ENCODE assay signal across 14 mouse cellular contexts in the genomic region with DNA sequence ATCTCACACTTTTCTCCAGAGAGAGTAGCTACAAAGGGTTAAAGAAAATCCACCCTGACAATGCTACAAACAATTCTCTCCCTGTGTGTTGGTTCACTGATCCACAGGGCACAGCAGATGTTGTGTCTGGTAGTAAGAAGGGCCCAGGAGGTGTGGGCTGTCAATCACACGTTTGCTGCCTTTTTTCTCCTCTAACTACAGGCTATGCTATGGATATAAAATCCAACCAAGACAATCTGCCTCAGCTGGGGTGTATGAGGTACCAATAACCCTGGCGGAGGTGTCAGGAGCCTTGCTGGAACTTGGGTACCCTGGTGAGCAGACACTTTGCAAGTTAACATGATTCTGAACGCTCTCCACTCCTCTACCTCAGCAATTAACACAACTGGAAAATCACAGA.
DNase-seq lines count a peak whose midpoint lies in the region; ATAC-seq lines count a peak whose summit lies in the region.
"Had no signal": no experiment of that assay in that cellular context is flagged by ENCODE, and none has a peak within 500 bp of the region (broad histone marks: within the 10 kb centered on the region; RNA-seq: fewer than 3 reads in every experiment).

No protein-coding gene starts in this region.

- peak; percentile 37 for DNase-seq in neural tube, embryonic 10.5 days (ENCODE audit: extremely low spot score, low spot score)
- no peak for DNase-seq in left cerebral cortex, postnatal 25 days (ENCODE audit: low spot score in 2 of 2)
- no peak for DNase-seq in cerebellum, adult 9-11 months
- DNase-seq in liver, embryonic 11.5 days (ENCODE audit: low spot score): no peak
- no peak for DNase-seq in adipocyte (ENCODE audit: low spot score)
- DNase-seq: adrenal gland, postnatal 14 days; kidney, adult 8-10 months; liver, embryonic 13.5 days; lung, postnatal 14 days had no signal

- H3K27me3 ChIP-seq in neural tube, embryonic 15.5 days (replicated peaks): no peaks in the 10 kb centered on the region
- H3K27me3 ChIP-seq in hindbrain, embryonic 12.5 days: no peaks in the 10 kb centered on the region
- H3K27me3 ChIP-seq in midbrain, embryonic 15.5 days (replicated peaks): no peaks in the 10 kb centered on the region
- no peaks in the 10 kb centered on the region for H3K27me3 ChIP-seq in liver, embryonic 11.5 days (replicated peaks; ENCODE audit: control insufficient read depth, insufficient read depth, low read length)
- H3K27me3 ChIP-seq: embryonic facial prominence, embryonic 13.5 days; liver, embryonic 13.5 days had no signal

- H3K27ac ChIP-seq in neural tube, embryonic 15.5 days (replicated peaks): no peak overlapping the region
- H3K27ac ChIP-seq in hindbrain, embryonic 12.5 days: 0 out of 2 replicates have a peak overlapping the region, but pooled peaks have one; percentile 48
- H3K27ac ChIP-seq in midbrain, embryonic 15.5 days: peak overlapping the region; percentile 42; the same call in 1 of the 2 replicates
- no peak overlapping the region for H3K27ac ChIP-seq in liver, embryonic 11.5 days (ENCODE audit: low read depth, low read length)
- H3K27ac ChIP-seq: embryonic facial prominence, embryonic 13.5 days; heart, embryonic 10.5 days; liver, embryonic 13.5 days had no signal

- no peak for ATAC-seq in neural tube, embryonic 15.5 days (ENCODE audit: low FRiP score)
- ATAC-seq in hindbrain, embryonic 12.5 days (ENCODE audit: low FRiP score): peak; percentile 89
- ATAC-seq in midbrain, embryonic 15.5 days (replicated peaks): peak; percentile 90
- ATAC-seq in liver, embryonic 11.5 days (replicated peaks; ENCODE audit: low FRiP score): no peak

- no peaks in the 10 kb centered on the region for H3K9me3 ChIP-seq in neural tube, embryonic 15.5 days (replicated peaks)
- 0 out of 2 replicates have a peak, but pooled peaks cover 5% of the 10 kb centered on the region for H3K9me3 ChIP-seq in hindbrain, embryonic 12.5 days (replicated peaks)
- no peaks in the 10 kb centered on the region for H3K9me3 ChIP-seq in midbrain, embryonic 15.5 days
- no peaks in the 10 kb centered on the region for H3K9me3 ChIP-seq in liver, embryonic 11.5 days (ENCODE audit: control insufficient read depth, low read length)
- H3K9me3 ChIP-seq: embryonic facial prominence, embryonic 13.5 days; heart, embryonic 10.5 days; liver, embryonic 13.5 days had no signal

- no peak overlapping the region for H3K4me3 ChIP-seq in neural tube, embryonic 15.5 days (replicated peaks)
- H3K4me3 ChIP-seq in hindbrain, embryonic 12.5 days: no peak overlapping the region
- no peak overlapping the region for H3K4me3 ChIP-seq in midbrain, embryonic 15.5 days
- no peak overlapping the region for H3K4me3 ChIP-seq in liver, embryonic 11.5 days (ENCODE audit: low read depth, low read length)
- H3K4me3 ChIP-seq: embryonic facial prominence, embryonic 13.5 days; heart, embryonic 10.5 days; liver, embryonic 13.5 days had no signal

- intact Hi-C loops in left cerebral cortex, postnatal 25 days (cut with DNase I): no loop called here

- no peak overlapping the region for H3K4me2 ChIP-seq in neural tube, embryonic 15.5 days
- H3K4me2 ChIP-seq in hindbrain, embryonic 12.5 days (replicated peaks): no peak overlapping the region
- H3K4me2 ChIP-seq in midbrain, embryonic 15.5 days: no peak overlapping the region
- H3K4me2 ChIP-seq in liver, embryonic 11.5 days: no peak overlapping the region
- H3K4me2 ChIP-seq: embryonic facial prominence, embryonic 13.5 days; liver, embryonic 13.5 days had no signal

- no peaks in the 10 kb centered on the region for H3K36me3 ChIP-seq in neural tube, embryonic 15.5 days
- no peaks in the 10 kb centered on the region for H3K36me3 ChIP-seq in hindbrain, embryonic 12.5 days
- no peaks in the 10 kb centered on the region for H3K36me3 ChIP-seq in midbrain, embryonic 15.5 days (replicated peaks)
- H3K36me3 ChIP-seq in liver, embryonic 11.5 days (ENCODE audit: control insufficient read depth, insufficient read depth, low read length): no peaks in the 10 kb centered on the region
- H3K36me3 ChIP-seq: embryonic facial prominence, embryonic 13.5 days; heart, embryonic 10.5 days; liver, embryonic 13.5 days had no signal

- H3K4me1 ChIP-seq in neural tube, embryonic 15.5 days: no peaks in the 10 kb centered on the region
- H3K4me1 ChIP-seq in hindbrain, embryonic 12.5 days: peaks cover 4% of the 10 kb centered on the region
- H3K4me1 ChIP-seq in midbrain, embryonic 15.5 days: 0 out of 2 replicates have a peak, but pooled peaks cover 5% of the 10 kb centered on the region
- no peaks in the 10 kb centered on the region for H3K4me1 ChIP-seq in liver, embryonic 11.5 days (replicated peaks; ENCODE audit: control insufficient read depth, insufficient read depth, low read length)
- H3K4me1 ChIP-seq: embryonic facial prominence, embryonic 13.5 days; heart, embryonic 10.5 days; liver, embryonic 13.5 days had no signal

- no peak overlapping the region for H3K9ac ChIP-seq in neural tube, embryonic 15.5 days (replicated peaks)
- H3K9ac ChIP-seq in hindbrain, embryonic 12.5 days: no peak overlapping the region
- H3K9ac ChIP-seq in midbrain, embryonic 15.5 days: no peak overlapping the region
- no peak overlapping the region for H3K9ac ChIP-seq in liver, embryonic 11.5 days (ENCODE audit: low read depth, low read length)
- H3K9ac ChIP-seq: embryonic facial prominence, embryonic 13.5 days; liver, embryonic 13.5 days had no signal

- WGBS in neural tube, embryonic 15.5 days: 15% methylated on average over 3 of the region's 3 CpGs
- WGBS in hindbrain, embryonic 12.5 days: 3% methylated on average over 3 of the region's 3 CpGs
- 5% methylated on average over 3 of the region's 3 CpGs for WGBS in midbrain, embryonic 15.5 days
- WGBS in liver, embryonic 11.5 days: 36% methylated on average over 3 of the region's 3 CpGs

Comparison
In these comparisons a context has a peak if more than half of its experiments do, and no peak if none do; other contexts are left out.
1. ATAC-seq: peak in hindbrain, embryonic 12.5 days (single experiment) and midbrain, embryonic 15.5 days (single experiment); none in neural tube, embryonic 15.5 days (single experiment) and liver, embryonic 11.5 days (single experiment).
2. H3K27ac ChIP-seq: peak in hindbrain, embryonic 12.5 days (single experiment) and midbrain, embryonic 15.5 days (single experiment); none in neural tube, embryonic 15.5 days (single experiment) and liver, embryonic 11.5 days (single experiment).